Mouse (Mus musculus) c-Kit-positive CD71-positive TER-119-positive erythroid progenitor cells, embryonic 14.5 days (primary cell): ENCODE results near the gene Slc36a2.
A peak's percentile ranks its signal among the peaks of the same experiment; 100 is the strongest.

Source experiments
- DNase-seq: peaks from one replicate; pipeline ENCODE4 v3.0.0-alpha.2; 2013; ENCODE audit warnings: low spot score

The Slc36a2 gene

GRCm38 (mm10) chr11:55184733-55185291, at the start of gene Slc36a2:
Gene Slc36a2 (minus strand): TSS chr11:55185077.
- DNase-seq = no peak

- no peak for DNase-seq
Measured at GRCm38 (mm10) chr11:55234288-55234687, 49.4 kb upstream of the Slc36a2 start.

GRCm38 (mm10) chr11:55231034-55231433, 46.2 kb upstream of the Slc36a2 start:
- no peak for DNase-seq

- DNase-seq = no peak
Measured at GRCm38 (mm10) chr11:55221306-55221705, 36.4 kb upstream of the Slc36a2 start.

GRCm38 (mm10) chr11:55218473-55218872, 33.6 kb upstream of the Slc36a2 start:
- DNase-seq = no peak

GRCm38 (mm10) chr11:55217880-55218279, 33.0 kb upstream of the Slc36a2 start:
- DNase-seq = no peak

GRCm38 (mm10) chr11:55217418-55217817, 32.5 kb upstream of the Slc36a2 start:
- DNase-seq = no peak

- no peak for DNase-seq
Measured at GRCm38 (mm10) chr11:55216830-55217229, 32.0 kb upstream of the Slc36a2 start.

GRCm38 (mm10) chr11:55216061-55216460, 31.2 kb upstream of the Slc36a2 start:
- no peak for DNase-seq

GRCm38 (mm10) chr11:55214978-55215377, 30.1 kb upstream of the Slc36a2 start:
- DNase-seq = no peak

- DNase-seq = no peak
Measured at GRCm38 (mm10) chr11:55214161-55214560, 29.3 kb upstream of the Slc36a2 start.

- no peak for DNase-seq
Measured at GRCm38 (mm10) chr11:55213518-55213917, 28.6 kb upstream of the Slc36a2 start.

- no peak for DNase-seq
Measured at GRCm38 (mm10) chr11:55209626-55210353, 24.9 kb upstream of the Slc36a2 start.

- DNase-seq = no peak
Measured at GRCm38 (mm10) chr11:55209032-55209431, 24.2 kb upstream of the Slc36a2 start.

GRCm38 (mm10) chr11:55208001-55208690, 23.3 kb upstream of the Slc36a2 start:
- no peak for DNase-seq

- DNase-seq = peak; percentile 27
Measured at GRCm38 (mm10) chr11:55204602-55205001, 19.7 kb upstream of the Slc36a2 start.

GRCm38 (mm10) chr11:55204159-55204596, 19.3 kb upstream of the Slc36a2 start, which contains the start of gene Slc36a1:
Gene Slc36a1 (plus strand): TSS chr11:55204350.
- DNase-seq = peak; percentile 92

GRCm38 (mm10) chr11:55197740-55198510, 13.0 kb upstream of the Slc36a2 start:
- no peak for DNase-seq

- no peak for DNase-seq
Measured at GRCm38 (mm10) chr11:55197086-55197485, 12.2 kb upstream of the Slc36a2 start.

GRCm38 (mm10) chr11:55190216-55190615, 5.3 kb upstream of the Slc36a2 start:
- no peak for DNase-seq

GRCm38 (mm10) chr11:55187777-55188176, 2.9 kb upstream of the Slc36a2 start:
- DNase-seq = no peak

GRCm38 (mm10) chr11:55187292-55187691, 2.4 kb upstream of the Slc36a2 start:
- DNase-seq = no peak
